Mouse (Mus musculus): ENCODE measurements around the gene Spag17. TPM values are rescaled to one million over a fixed set of nuclear protein-coding genes. Genes with fewer than 3 reads are reported as not detected.
A peak's percentile ranks its signal among the peaks of the same experiment; 100 is the strongest.

The Spag17 gene
- polyA plus RNA-seq, 1 experiment from 2014 or later = 0.92 TPM

DNA sequence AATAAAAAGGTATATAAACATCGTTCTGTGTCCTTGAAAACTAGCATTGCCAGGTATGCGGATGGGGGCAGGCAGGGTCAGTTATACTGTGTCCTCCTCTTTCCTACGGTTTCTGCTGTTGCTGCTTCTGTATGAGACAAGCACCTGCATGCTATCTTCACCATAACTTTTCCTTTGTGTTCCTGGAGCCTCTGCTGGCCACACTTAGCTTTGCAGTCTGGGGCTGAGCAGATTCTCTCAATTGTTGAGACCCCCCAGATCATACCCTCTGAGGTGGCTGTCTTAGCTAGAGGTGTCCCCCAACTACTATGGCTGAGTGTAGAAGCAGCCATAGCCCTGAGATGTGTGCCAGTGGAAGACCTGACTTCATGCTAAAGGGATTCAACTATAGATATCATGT is 37.7 kb downstream of the Spag17 start:
- Histone ChIP-seq H3K27me3 (no peaks in the 10 kb centered on the region), H3K27ac (no peak overlapping the region), H3K4me1 (no peaks in the 10 kb centered on the region), H3K9me3 (replicated peaks) (no peaks in the 10 kb centered on the region), H3K9ac (no peak overlapping the region), H3K4me2 (no peak overlapping the region), H3K4me3 (no peak overlapping the region), H3K36me3 (ENCODE audit: poor library complexity, severe bottlenecking) (no peaks in the 10 kb centered on the region)
- no peak for ATAC-seq
- WGBS = 86% methylated on average over 3 of the region's 3 CpGs

DNA sequence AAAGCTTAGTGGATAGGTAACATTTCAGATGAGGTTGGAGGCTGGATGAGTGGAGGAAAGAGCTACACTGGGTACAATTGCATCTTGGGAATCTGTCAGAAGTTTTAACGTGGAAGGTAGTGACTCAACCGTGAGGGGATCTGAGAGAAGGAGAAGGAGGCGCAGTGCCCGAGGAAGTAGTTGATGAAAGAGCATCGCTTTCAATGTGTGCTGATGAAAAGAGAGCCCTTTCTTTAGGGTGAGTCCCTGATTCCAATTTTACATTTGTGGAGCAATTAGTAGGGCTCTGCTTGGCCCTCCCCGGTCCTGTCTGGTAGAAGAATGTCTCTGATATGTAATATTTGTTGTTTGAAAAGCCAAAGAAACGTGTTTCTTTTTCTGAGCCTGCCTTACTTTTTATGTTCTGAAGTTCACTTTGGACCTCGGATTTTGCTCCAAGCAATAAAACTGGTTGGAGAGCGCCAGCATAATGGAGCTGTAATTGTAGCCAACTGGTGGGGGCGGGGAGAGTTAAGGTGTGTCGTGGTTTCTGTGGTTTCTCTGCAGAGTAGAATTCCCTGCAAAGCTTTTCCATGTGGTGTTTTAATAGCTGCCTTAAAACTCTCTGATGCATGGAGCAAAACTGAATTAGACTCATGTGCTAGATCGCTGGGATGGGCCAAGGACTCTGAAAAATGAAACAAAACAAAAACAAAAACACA is 45.9 kb downstream of the Spag17 start:
- no peak overlapping the region for H3K9ac ChIP-seq
- no peaks in the 10 kb centered on the region for H3K27me3 ChIP-seq
- 82% methylated on average over 12 of the region's 12 CpGs for WGBS
- H3K27ac ChIP-seq = no peak overlapping the region
- no peaks in the 10 kb centered on the region for H3K36me3 ChIP-seq (ENCODE audit: poor library complexity, severe bottlenecking)
- H3K4me3 ChIP-seq = no peak overlapping the region
- ATAC-seq = no peak
- no peaks in the 10 kb centered on the region for H3K9me3 ChIP-seq (replicated peaks)
- no peaks in the 10 kb centered on the region for H3K4me1 ChIP-seq
- no peak overlapping the region for H3K4me2 ChIP-seq

GRCm38 (mm10) chr3:99936159-99936558 is 51.0 kb downstream of the Spag17 start:
- H3K9me3 ChIP-seq (replicated peaks) = no peaks in the 10 kb centered on the region
- no peak for ATAC-seq
- 33% methylated on average over 1 of the region's 1 CpGs for WGBS
- no peak overlapping the region for H3K4me2 ChIP-seq
- H3K4me3 ChIP-seq = no peak overlapping the region
- no peaks in the 10 kb centered on the region for H3K36me3 ChIP-seq (ENCODE audit: poor library complexity, severe bottlenecking)
- H3K27ac ChIP-seq = no peak overlapping the region
- H3K4me1 ChIP-seq = no peaks in the 10 kb centered on the region
- H3K27me3 ChIP-seq = no peaks in the 10 kb centered on the region
- no peak overlapping the region for H3K9ac ChIP-seq

- ATAC-seq = 0 out of 2 replicates have a peak, but pooled peaks have one; percentile 36
Measured at GRCm38 (mm10) chr3:99938611-99939286, 53.5 kb downstream of the Spag17 start.

DNA sequence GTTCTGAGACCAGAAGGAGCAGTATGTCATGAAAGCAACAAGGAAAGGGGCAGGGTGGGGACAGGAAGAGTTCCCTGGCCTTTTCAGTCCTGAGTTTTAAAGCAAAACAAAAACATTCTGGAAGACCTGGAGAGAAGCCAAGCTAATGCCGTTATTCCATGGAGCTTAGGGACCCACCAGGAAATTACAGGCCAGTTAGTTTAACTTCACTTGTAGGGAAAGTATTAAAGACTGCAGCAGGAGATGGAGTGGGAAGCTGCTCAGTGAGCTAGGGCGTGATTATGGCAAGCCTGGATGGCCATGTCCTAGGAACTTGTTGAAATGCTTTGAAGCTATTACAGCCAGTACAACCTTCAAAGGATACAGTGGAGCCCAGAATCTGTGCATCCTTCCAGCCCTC is 60.0 kb downstream of the Spag17 start:
- H3K4me1 ChIP-seq = no peaks in the 10 kb centered on the region
- no peak overlapping the region for H3K9ac ChIP-seq
- ATAC-seq = no peak
- no peaks in the 10 kb centered on the region for H3K36me3 ChIP-seq (ENCODE audit: poor library complexity, severe bottlenecking)
- H3K9me3 ChIP-seq (replicated peaks) = no peaks in the 10 kb centered on the region
- H3K4me2 ChIP-seq = no peak overlapping the region
- 52% methylated on average over 2 of the region's 2 CpGs for WGBS
- H3K27me3 ChIP-seq = no peaks in the 10 kb centered on the region
- H3K4me3 ChIP-seq = no peak overlapping the region
- no peak overlapping the region for H3K27ac ChIP-seq

More at GRCm38 (mm10) chr3:99938611-99939286, 53.5 kb downstream of the Spag17 start:
- Histone ChIP-seq H3K27me3 (no peaks in the 10 kb centered on the region), H3K4me1 (no peaks in the 10 kb centered on the region), H3K4me2 (no peak overlapping the region), H3K9me3 (replicated peaks) (no peaks in the 10 kb centered on the region), H3K36me3 (ENCODE audit: poor library complexity, severe bottlenecking) (no peaks in the 10 kb centered on the region), H3K4me3 (no peak overlapping the region), H3K27ac (no peak overlapping the region), H3K9ac (no peak overlapping the region)
- 34% methylated on average over 8 of the region's 8 CpGs for WGBS

- Histone ChIP-seq H3K36me3 (ENCODE audit: poor library complexity, severe bottlenecking) (no peaks in the 10 kb centered on the region), H3K4me3 (no peak overlapping the region), H3K27ac (no peak overlapping the region), H3K9ac (no peak overlapping the region), H3K4me1 (no peaks in the 10 kb centered on the region), H3K9me3 (replicated peaks) (no peaks in the 10 kb centered on the region), H3K4me2 (no peak overlapping the region), H3K27me3 (no peaks in the 10 kb centered on the region)
- no peak for ATAC-seq
- WGBS = 82% methylated on average over 9 of the region's 9 CpGs
Measured at GRCm38 (mm10) chr3:99954039-99954602, 68.9 kb downstream of the Spag17 start.

DNA sequence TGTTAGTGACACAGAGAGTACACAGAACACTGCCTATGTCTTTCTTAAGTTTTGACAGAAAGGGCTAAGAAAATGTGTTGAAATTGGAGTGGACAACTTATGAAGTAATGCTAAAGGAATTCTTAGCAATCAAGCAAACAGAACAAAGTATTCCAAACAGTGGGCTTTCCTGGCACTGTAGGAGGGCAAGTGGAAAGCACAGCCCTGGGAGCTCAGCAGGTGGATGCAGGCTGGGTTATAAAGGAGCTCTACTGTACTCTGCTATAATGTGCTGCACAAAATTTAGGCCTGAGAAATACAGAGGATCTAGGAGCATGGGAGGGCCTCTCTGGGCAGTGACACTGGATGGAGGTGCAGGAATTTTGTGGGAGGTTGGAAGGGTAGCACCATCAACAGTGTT is 71.3 kb downstream of the Spag17 start:
- Histone ChIP-seq H3K9ac (no peak overlapping the region), H3K27ac (no peak overlapping the region), H3K9me3 (replicated peaks) (no peaks in the 10 kb centered on the region), H3K27me3 (no peaks in the 10 kb centered on the region), H3K4me1 (no peaks in the 10 kb centered on the region), H3K4me3 (no peak overlapping the region), H3K4me2 (no peak overlapping the region), H3K36me3 (ENCODE audit: poor library complexity, severe bottlenecking) (no peaks in the 10 kb centered on the region)
- ATAC-seq = no peak

- Histone ChIP-seq H3K9me3 (replicated peaks) (no peaks in the 10 kb centered on the region), H3K4me1 (no peaks in the 10 kb centered on the region), H3K9ac (no peak overlapping the region), H3K27ac (no peak overlapping the region), H3K4me3 (no peak overlapping the region), H3K36me3 (ENCODE audit: poor library complexity, severe bottlenecking) (no peaks in the 10 kb centered on the region), H3K4me2 (no peak overlapping the region), H3K27me3 (no peaks in the 10 kb centered on the region)
- no peak for ATAC-seq
- WGBS = 55% methylated on average over 7 of the region's 7 CpGs
Measured at GRCm38 (mm10) chr3:99959805-99960485, 74.7 kb downstream of the Spag17 start.

GRCm38 (mm10) chr3:99964345-99964744 is 79.1 kb downstream of the Spag17 start:
- H3K4me1 ChIP-seq = 0 out of 2 replicates have a peak, but pooled peaks cover 3% of the 10 kb centered on the region
- WGBS = 74% methylated on average over 6 of the region's 6 CpGs
- H3K4me2 ChIP-seq = no peak overlapping the region
- no peaks in the 10 kb centered on the region for H3K9me3 ChIP-seq (replicated peaks)
- no peak overlapping the region for H3K27ac ChIP-seq
- H3K9ac ChIP-seq = no peak overlapping the region
- no peaks in the 10 kb centered on the region for H3K27me3 ChIP-seq
- no peaks in the 10 kb centered on the region for H3K36me3 ChIP-seq (ENCODE audit: poor library complexity, severe bottlenecking)
- H3K4me3 ChIP-seq = no peak overlapping the region
- no peak for ATAC-seq

DNA sequence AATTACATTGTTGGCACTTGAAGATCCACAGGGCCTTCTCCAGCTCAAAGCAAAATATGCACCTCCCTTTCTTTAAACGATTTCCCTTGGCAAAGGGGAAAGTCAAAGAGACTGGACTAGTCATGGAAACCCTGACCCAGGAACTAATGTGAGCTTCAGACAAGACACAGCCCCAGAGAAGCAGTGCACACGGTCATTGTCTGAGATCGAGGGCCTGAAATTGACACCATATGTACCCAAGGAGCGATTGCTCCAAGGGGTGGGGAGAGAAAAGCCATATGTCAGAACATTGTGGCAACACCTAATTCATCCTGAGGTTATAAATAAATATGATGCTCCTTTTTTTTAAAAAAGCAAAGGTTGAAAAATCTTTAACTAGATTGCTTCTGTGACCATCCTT is 80.7 kb downstream of the Spag17 start:
- no peak overlapping the region for H3K4me2 ChIP-seq
- H3K27ac ChIP-seq = no peak overlapping the region
- no peaks in the 10 kb centered on the region for H3K27me3 ChIP-seq
- H3K4me1 ChIP-seq = 0 out of 2 replicates have a peak, but pooled peaks cover 3% of the 10 kb centered on the region
- no peak overlapping the region for H3K4me3 ChIP-seq
- H3K36me3 ChIP-seq (ENCODE audit: poor library complexity, severe bottlenecking) = no peaks in the 10 kb centered on the region
- ATAC-seq = no peak
- no peak overlapping the region for H3K9ac ChIP-seq
- WGBS = 66% methylated on average over 4 of the region's 4 CpGs
- H3K9me3 ChIP-seq (replicated peaks) = no peaks in the 10 kb centered on the region

- Histone ChIP-seq H3K9me3 (replicated peaks) (no peaks in the 10 kb centered on the region), H3K27ac (no peak overlapping the region), H3K4me1 (0 out of 2 replicates have a peak, but pooled peaks cover 3% of the 10 kb centered on the region), H3K4me3 (no peak overlapping the region), H3K4me2 (no peak overlapping the region), H3K9ac (no peak overlapping the region), H3K36me3 (ENCODE audit: poor library complexity, severe bottlenecking) (no peaks in the 10 kb centered on the region), H3K27me3 (no peaks in the 10 kb centered on the region)
- ATAC-seq = no peak
- 65% methylated on average over 2 of the region's 2 CpGs for WGBS
Measured at GRCm38 (mm10) chr3:99966285-99966684, 81.1 kb downstream of the Spag17 start.

DNA sequence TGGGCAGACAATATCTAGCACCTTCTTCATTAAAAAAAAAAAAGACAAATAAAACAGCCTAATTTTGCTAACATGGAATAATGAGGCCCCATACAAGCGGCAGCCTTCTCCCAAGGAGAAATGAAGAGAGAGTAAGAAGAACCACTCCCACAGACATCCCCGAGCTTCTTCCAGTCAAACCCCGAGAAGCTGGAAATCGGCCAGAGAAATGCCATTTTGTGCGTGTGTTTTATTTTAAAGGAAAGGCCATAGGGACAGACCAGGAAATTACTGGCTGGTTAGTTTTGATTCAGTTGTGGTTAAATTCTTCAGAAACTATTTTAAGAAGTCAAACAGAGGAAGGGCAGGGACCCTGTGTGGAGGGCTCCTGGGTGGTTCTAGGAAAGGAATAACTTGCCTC is 85.6 kb downstream of the Spag17 start:
- H3K27me3 ChIP-seq = no peaks in the 10 kb centered on the region
- WGBS = 50% methylated on average over 5 of the region's 5 CpGs
- no peak overlapping the region for H3K27ac ChIP-seq
- no peak overlapping the region for H3K4me3 ChIP-seq
- H3K9ac ChIP-seq = no peak overlapping the region
- no peaks in the 10 kb centered on the region for H3K36me3 ChIP-seq (ENCODE audit: poor library complexity, severe bottlenecking)
- no peak for ATAC-seq
- H3K4me1 ChIP-seq = 0 out of 2 replicates have a peak, but pooled peaks cover 3% of the 10 kb centered on the region
- H3K4me2 ChIP-seq = no peak overlapping the region
- no peaks in the 10 kb centered on the region for H3K9me3 ChIP-seq (replicated peaks)

Data from forebrain, embryonic 13.5 days (tissue).